Mouse (Mus musculus): ENCODE results near the gene Cryba2.

DNA sequence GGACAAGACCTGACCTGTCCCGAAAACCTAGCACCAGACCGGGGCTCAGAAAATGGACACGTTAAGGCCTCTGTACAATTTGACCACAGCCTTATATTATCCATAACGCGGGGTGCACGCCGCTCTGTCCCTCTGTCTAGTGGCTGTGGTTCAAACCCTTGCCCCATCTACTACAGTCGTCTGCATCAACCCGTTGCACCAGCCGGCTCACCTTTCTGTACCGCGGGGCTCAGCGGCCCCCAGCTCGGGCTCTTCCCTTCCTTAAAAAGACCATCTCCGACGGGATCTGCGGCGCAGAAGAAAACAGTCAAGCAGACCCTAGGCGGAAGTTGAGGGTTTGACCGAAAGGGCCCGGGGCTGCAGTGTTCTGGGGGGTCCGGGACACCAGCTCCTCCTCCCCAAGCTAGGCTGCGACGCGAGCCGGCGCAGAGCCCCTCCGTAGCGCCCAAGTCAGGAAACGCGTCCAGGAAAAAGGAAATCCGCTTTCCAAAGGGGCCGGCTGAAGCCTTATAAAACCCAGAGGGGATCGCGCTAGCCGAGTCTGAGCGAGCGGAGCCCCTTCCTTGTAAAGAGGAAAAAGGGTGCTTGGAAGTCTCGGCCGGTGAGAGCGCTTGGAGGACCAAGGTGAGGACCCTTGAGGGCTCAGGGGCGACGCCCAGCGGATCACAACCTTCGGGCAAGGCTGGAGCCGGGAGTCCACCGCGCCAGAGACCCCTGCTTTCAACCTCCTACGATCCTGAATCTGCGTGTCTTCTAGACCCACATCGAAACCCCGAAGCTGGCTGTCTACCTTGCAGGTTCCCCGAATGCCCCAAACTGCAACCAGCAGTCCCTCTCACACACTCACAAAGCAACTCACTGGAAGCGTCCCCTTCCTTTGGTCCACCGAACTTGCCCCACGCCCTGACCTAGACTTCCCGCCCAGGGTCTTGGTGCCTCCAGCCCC is 8.5 kb downstream of the Cryba2 start:
- no peak for TF ChIP-seq CTCF (conservative IDR thresholded peaks at IDR 0.05; ENCODE audit: insufficient read depth, insufficient read length, low read depth, low read length)
- TF ChIP-seq POLR2A (IDR thresholded peaks at IDR 0.05; ENCODE audit: low read depth, low read length), result no peak
